Mouse (Mus musculus) gastrocnemius, postnatal 10 days (tissue): ENCODE results near the gene Cenps. TPM values are rescaled to one million over a fixed set of nuclear protein-coding genes. Genes with fewer than 3 reads are reported as not detected.
"Not testable (repeated sequence)": the region's sequence is repeated elsewhere in the genome, so short reads cannot be mapped to it uniquely, and the experiment has no call there.

Experiments used
- DNase-seq: peaks from one replicate; pipeline ENCODE4 v3.0.0; 2021; ENCODE audit warnings: mixed read lengths
- total RNA-seq, 2 experiments: library from RNA; stranded (reverse); gene quantifications; 2 replicates each; pipeline ENCODE4 v1.2.3; 2021

Gene Cenps
- total RNA-seq, 2 experiments from 2014 or later: 8.8 to 10.7 TPM

- not testable (repeated sequence) for DNase-seq
These were observed 17.4 kb downstream of the Cenps start for GRCm38 (mm10) chr4:149119978-149120562.

DNA sequence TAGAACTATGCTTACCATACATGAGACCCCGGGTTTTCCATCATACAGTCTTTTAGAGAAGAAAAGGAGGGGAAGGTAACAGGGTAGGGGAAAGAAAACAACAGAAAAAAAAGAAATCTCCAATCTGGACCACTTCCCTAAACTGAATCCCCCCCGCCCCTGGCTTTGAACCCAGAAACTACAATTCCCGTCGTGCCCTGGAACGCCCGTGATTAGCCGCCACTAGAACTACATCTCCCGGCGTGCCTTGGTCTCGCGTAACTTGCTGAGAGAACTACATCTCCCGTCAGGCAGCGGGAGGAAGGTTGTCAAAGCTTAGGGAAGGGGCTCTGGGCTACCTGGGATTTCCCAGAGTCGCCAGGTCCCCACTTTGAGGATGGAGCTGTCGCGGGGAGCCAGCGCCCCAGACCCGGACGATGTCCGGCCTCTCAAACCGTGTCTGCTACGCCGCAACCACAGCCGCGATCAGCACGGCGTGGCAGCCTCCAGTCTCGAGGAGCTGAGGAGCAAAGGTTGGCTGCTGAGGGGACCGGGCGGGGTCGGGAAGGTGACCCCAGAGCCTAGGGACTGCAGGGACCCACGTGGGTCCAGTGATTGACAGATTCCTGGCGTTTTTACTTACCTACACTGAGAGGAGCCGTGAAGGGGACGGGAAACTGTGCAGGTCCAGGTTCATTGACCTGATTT, 33.4 kb downstream of the Cenps start, which contains the start of gene Dffa:
Gene Dffa (plus strand): TSS at position 272 of the 687 bp plus-strand sequence.
- DNase-seq: peak; percentile 89

DNA sequence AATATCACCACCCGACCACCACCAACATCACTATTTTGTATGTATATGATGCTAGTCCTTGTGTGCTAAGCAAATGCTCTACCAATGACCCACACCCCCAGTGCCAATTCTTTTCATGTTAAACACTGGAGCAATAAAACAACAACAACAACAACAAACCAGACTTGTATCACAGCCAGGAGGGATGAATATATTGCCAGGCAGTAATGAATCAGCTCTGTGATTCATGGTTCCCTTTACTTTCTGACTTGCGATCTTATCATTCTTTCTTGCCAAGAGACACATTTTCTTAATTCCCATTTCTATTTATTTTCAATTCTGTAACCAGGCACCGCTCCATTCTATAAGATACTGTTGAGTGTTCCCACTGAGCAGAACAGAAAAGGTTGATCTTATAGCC, 36.0 kb downstream of the Cenps start:
- DNase-seq: no peak

DNA sequence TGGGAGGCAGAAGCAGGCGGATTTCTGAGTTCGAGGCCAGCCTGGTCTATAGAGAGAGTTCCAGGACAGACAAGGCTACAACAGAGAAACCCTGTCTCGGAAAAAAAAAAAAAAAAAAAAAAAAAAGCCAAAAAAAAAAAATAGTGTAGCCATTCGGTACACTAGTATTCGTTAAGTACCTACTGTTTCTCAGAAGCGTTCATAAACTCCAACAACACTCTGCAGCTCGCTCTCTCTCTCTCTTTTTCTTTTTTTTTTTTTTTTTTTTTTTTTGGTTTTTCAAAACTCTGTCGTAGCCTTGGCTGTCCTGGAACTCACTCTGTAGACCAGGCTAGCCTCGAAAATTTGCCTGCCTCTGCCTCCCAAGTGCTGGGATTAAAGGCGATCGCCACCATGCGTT, 37.0 kb downstream of the Cenps start:
- not testable (repeated sequence) for DNase-seq

- DNase-seq: peak; percentile 81
These were observed 37.9 kb downstream of the Cenps start, which contains the start of gene Pex14 for GRCm38 (mm10) chr4:149099369-149100017. TSS of gene Pex14 (minus strand) at chr4:149099876.

- DNase-seq: no peak
These were observed 38.9 kb downstream of the Cenps start for GRCm38 (mm10) chr4:149098571-149098970.

DNA sequence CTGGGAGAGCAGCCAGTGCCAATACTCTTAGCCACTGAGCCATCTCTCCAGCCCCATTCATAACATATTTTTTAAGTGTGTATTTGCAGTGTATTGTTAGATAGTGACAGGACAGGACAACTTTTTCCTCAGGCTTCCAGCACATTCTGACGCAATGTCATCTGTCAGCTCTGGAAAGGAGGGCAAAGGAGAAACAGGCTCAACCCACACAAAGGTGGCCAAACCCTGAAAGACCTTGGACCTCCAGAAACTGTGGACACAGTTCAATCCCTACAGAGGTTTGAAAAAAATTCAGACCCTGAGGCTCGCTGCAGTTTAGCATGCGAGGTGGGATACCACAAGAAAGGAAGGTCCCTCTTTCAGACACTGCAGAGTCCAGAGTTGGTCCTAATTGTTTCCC, 39.5 kb downstream of the Cenps start:
- no peak for DNase-seq

GRCm38 (mm10) chr4:149091364-149091763, 46.1 kb downstream of the Cenps start:
- DNase-seq: no peak

DNA sequence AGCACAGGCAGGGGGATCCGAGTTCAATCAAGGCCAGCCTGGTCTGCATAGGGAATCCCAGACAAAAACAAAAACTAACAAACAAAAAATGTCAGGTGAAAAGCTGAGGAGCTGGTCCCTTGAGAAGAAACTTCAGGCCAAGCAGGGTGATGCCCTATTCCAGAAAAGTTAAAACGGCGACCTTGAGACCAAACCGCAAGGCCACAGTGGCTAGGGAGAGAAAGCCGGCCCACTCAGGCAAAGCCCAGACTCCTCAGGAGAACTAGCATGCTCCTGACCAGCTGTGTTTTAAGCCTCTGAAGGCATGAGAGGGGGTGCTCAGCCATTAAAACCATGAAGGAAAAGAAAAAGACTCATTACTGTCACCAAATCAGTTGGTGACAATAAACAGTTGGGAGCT, 52.0 kb downstream of the Cenps start:
- DNase-seq: no peak

DNA sequence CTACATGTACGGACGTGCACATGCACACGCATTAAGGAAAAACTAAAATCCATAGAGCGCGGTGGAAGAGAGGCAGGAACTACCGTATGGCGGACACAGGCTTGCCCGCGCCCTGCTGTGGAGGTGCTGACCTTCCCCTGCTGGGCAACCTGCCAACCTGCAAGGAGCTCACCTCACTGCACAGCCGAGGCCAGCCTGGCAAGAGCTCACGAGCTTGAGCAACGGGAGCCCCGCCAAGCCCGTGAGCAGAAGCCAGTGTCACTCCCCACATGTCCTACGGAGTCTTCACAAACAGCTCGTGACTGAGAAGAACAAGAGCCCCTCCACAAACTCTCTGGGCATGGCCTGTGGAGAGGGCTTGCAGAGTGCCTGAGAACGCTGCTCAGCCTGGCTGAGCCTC, 55.9 kb downstream of the Cenps start:
- DNase-seq: peak; percentile 54

DNA sequence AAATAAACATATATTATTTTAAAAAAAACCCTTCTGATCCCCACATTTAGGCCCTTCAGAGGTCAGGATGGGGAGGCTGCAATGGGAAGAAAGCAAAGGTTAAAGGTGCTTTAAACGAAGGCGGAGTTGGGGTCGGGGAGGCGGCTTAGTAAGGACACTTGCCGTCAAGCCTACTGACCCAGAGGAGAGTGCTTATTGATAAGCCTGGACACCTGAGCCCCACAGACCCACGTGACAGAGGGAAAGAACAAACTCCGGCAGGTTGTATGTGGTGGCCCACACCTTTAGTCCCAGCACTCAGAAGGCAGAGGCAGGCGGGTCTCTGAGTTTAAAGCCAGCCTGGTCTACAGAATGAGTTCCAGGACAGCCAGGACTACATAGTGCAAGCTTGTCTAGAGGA, 57.3 kb downstream of the Cenps start:
- DNase-seq: no peak

GRCm38 (mm10) chr4:149079629-149080028, 57.8 kb downstream of the Cenps start:
- no peak for DNase-seq

- DNase-seq: no peak
These were observed 59.2 kb downstream of the Cenps start for GRCm38 (mm10) chr4:149078261-149078660.

Other genes starting within 250 kb of the Cenps start
- gene Pex14, start 37.8 kb downstream of the Cenps start, total RNA-seq: 10 to 100 TPM; 23.2 to 26.5 TPM
- 10 to 100 TPM; 36.3 to 39.5 TPM for gene Dffa, start 33.5 kb downstream of the Cenps start, total RNA-seq
- under 1 TPM; 0.63 to 0.97 TPM for gene Cort, start 10.9 kb downstream of the Cenps start, total RNA-seq
- gene Pgd, start 29.1 kb upstream of the Cenps start, total RNA-seq: 10 to 100 TPM; 27.1 to 31.3 TPM
- gene Kif1b, start 170.1 kb upstream of the Cenps start, total RNA-seq: 100 to 1,000 TPM; 245 to 257 TPM